Mouse (Mus musculus): ENCODE data around the gene Tssk2. TPM values are rescaled to one million over a fixed set of nuclear protein-coding genes. Genes with fewer than 3 reads are reported as not detected.

Gene Tssk2
- 0.05 and 0.27 TPM in 2 replicates for polyA plus RNA-seq (2012; rRNA removed)

DNA sequence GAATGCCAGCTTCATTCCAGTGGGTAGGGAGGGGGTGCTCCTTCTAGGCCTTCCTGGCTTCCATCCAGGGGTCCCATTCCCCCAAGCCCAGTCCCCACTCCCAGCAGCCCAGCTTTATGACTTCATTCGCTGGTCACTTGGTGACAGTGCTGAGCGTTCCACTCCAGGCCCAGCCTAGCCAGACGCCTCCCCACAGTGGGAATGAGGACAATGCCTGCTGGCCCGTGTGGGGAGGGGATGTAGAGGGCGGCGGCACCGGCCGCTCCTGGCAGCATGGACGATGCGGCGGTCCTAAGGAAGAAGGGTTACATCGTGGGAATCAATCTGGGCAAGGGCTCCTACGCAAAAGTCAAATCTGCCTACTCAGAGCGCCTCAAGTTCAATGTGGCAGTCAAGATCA is at the start of gene Tssk2, which contains the start of gene Dgcr2:
Gene Tssk2 (plus strand): TSS at position 176 of the 400 bp plus-strand sequence.
Gene Dgcr2 (minus strand): TSS at position 101 of the 400 bp plus-strand sequence.
- no peak within 1 kb of the TSS for H3K27ac ChIP-seq (ENCODE audit: insufficient read depth, low read depth, low read length)
- no peak within 1 kb of the TSS for H3K4me3 ChIP-seq (ENCODE audit: insufficient read depth, low read depth, low read length)
- peaks cover 2% of the 10 kb centered on the region for H3K36me3 ChIP-seq (ENCODE audit: control insufficient read depth, insufficient read depth, low read length)
- TF ChIP-seq POLR2A (IDR thresholded peaks at IDR 0.05; ENCODE audit: low read depth, low read length): no peak
- TF ChIP-seq CTCF (conservative IDR thresholded peaks at IDR 0.05; ENCODE audit: insufficient read depth, insufficient read length, low read depth, low read length): no peak
- DNase-seq: no peak
- no peaks in the 10 kb centered on the region for H3K27me3 ChIP-seq (replicated peaks; ENCODE audit: control insufficient read depth, insufficient read depth, low read length)
- H3K4me1 ChIP-seq (ENCODE audit: control insufficient read depth, insufficient read depth, low read length): no peaks in the 10 kb centered on the region; the same call in 1 of the 2 replicates
- 91% methylated on average over 14 of the region's 14 CpGs for WGBS

DNA sequence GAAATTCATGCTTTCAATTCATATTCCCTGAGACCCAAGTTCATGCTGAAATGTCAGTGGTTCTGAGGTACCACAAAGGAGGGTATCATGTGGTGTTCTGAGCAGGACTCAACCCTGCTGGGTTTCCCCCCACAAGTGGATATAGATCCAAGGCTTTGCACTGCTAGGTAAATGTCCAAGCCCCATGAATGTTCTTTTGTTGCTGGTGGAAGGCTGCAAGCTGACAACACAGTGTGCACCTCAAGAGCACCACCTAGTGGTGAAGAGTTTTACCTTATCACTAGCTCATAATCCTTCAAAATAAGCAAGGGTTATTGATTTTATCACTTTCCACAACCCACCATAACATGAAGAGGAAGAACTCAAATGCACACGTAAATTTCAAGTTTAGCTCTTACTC is 49.5 kb upstream of the Tssk2 start:
- TF ChIP-seq CTCF (conservative IDR thresholded peaks at IDR 0.05; ENCODE audit: insufficient read depth, insufficient read length, low read depth, low read length) (peak; percentile 70), POLR2A (IDR thresholded peaks at IDR 0.05; ENCODE audit: low read depth, low read length) (no peak)
- H3K4me3 ChIP-seq (ENCODE audit: insufficient read depth, low read depth, low read length): no peak overlapping the region
- H3K36me3 ChIP-seq (ENCODE audit: control insufficient read depth, insufficient read depth, low read length): peaks cover 4% of the 10 kb centered on the region; the same call in 1 of the 2 replicates
- 32% methylated on average over 1 of the region's 1 CpGs for WGBS
- no peaks in the 10 kb centered on the region for H3K4me1 ChIP-seq (ENCODE audit: control insufficient read depth, insufficient read depth, low read length)
- no peak overlapping the region for H3K27ac ChIP-seq (ENCODE audit: insufficient read depth, low read depth, low read length)
- no peaks in the 10 kb centered on the region for H3K27me3 ChIP-seq (replicated peaks; ENCODE audit: control insufficient read depth, insufficient read depth, low read length)
- peak; percentile 57 for DNase-seq

DNA sequence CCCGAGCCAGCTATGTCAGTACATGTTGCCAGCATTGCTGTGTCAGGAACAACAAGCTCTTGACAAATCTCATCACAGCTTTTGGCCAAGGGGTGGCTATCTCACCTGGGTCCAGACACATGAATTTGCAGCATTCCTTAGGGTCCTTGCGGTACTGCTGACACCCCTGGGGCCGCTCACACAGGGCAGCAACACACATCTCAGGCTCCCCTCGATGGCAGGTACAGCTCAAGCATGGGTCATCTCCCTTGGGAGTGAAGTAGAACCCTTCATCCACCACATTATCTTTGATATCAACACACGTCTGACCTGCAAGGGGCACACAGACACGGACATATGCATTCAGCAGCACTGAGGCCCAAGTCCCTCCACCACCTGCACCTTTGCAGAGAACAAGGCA is 49.0 kb upstream of the Tssk2 start:
- H3K36me3 ChIP-seq (ENCODE audit: control insufficient read depth, insufficient read depth, low read length): peaks cover 4% of the 10 kb centered on the region; the same call in 1 of the 2 replicates
- 87% methylated on average over 6 of the region's 6 CpGs for WGBS
- DNase-seq: no peak

DNA sequence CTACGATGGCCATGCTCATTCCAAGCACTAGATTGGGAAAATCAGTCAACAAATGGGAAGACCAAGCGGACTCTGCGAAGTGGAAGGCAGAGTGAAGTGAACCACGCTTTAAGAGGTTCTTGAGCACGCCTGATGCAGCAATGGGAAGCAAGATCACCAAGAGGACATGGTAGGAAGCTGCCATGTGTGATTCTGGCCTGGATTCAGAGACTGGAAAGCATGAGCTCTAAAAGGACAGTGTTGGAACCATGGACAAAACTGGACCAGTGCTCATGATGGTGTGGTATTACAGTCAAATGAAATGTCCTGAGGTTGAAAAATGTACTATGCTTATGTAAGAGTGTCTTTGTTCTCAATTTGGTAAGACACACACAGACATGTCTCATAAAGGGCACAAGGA is 47.1 kb upstream of the Tssk2 start:
- H3K27ac ChIP-seq (ENCODE audit: insufficient read depth, low read depth, low read length): no peak overlapping the region
- no peak for DNase-seq
- no peaks in the 10 kb centered on the region for H3K27me3 ChIP-seq (replicated peaks; ENCODE audit: control insufficient read depth, insufficient read depth, low read length)
- H3K4me3 ChIP-seq (ENCODE audit: insufficient read depth, low read depth, low read length): no peak overlapping the region
- H3K4me1 ChIP-seq (ENCODE audit: control insufficient read depth, insufficient read depth, low read length): no peaks in the 10 kb centered on the region
- H3K36me3 ChIP-seq (ENCODE audit: control insufficient read depth, insufficient read depth, low read length): peaks cover 4% of the 10 kb centered on the region; the same call in 1 of the 2 replicates
- TF ChIP-seq CTCF (conservative IDR thresholded peaks at IDR 0.05; ENCODE audit: insufficient read depth, insufficient read length, low read depth, low read length): no peak
- no peak for TF ChIP-seq POLR2A (IDR thresholded peaks at IDR 0.05; ENCODE audit: low read depth, low read length)
- WGBS: 96% methylated on average over 5 of the region's 5 CpGs

More for the DNA sequence above, 49.0 kb upstream of the Tssk2 start:
- Histone ChIP-seq H3K27ac (ENCODE audit: insufficient read depth, low read depth, low read length) (no peak overlapping the region), H3K4me3 (ENCODE audit: insufficient read depth, low read depth, low read length) (no peak overlapping the region), H3K27me3 (replicated peaks; ENCODE audit: control insufficient read depth, insufficient read depth, low read length) (no peaks in the 10 kb centered on the region), H3K4me1 (ENCODE audit: control insufficient read depth, insufficient read depth, low read length) (no peaks in the 10 kb centered on the region)
- TF ChIP-seq POLR2A (IDR thresholded peaks at IDR 0.05; ENCODE audit: low read depth, low read length) (no peak), CTCF (conservative IDR thresholded peaks at IDR 0.05; ENCODE audit: insufficient read depth, insufficient read length, low read depth, low read length) (no peak)

DNA sequence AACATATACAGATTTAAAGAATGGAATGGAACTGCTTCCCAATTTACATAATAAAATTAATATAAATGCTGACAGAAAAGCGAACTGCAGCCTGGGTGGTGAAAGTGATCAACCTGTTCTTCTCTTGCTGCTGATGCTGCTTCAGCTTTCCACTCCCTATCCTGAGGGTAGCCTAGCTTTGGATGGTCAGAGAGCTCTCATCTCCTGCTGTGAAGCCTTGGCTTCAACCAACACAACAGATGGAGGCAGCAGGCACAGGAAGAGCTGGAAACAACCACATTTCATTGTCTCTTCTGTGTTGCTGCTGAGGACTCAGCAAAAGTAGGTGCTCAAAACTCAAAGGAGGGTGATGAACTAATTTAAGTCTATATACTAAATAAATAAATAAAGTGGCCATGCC is 46.6 kb upstream of the Tssk2 start:
- 97% methylated on average over 1 of the region's 1 CpGs for WGBS
- Histone ChIP-seq H3K4me3 (ENCODE audit: insufficient read depth, low read depth, low read length) (no peak overlapping the region), H3K27me3 (replicated peaks; ENCODE audit: control insufficient read depth, insufficient read depth, low read length) (no peaks in the 10 kb centered on the region), H3K36me3 (ENCODE audit: control insufficient read depth, insufficient read depth, low read length) (peaks cover 2% of the 10 kb centered on the region; the same call in 1 of the 2 replicates), H3K4me1 (ENCODE audit: control insufficient read depth, insufficient read depth, low read length) (no peaks in the 10 kb centered on the region), H3K27ac (ENCODE audit: insufficient read depth, low read depth, low read length) (no peak overlapping the region)
- TF ChIP-seq CTCF (conservative IDR thresholded peaks at IDR 0.05; ENCODE audit: insufficient read depth, insufficient read length, low read depth, low read length): no peak
- TF ChIP-seq POLR2A (IDR thresholded peaks at IDR 0.05; ENCODE audit: low read depth, low read length): no peak
- DNase-seq: no peak

DNA sequence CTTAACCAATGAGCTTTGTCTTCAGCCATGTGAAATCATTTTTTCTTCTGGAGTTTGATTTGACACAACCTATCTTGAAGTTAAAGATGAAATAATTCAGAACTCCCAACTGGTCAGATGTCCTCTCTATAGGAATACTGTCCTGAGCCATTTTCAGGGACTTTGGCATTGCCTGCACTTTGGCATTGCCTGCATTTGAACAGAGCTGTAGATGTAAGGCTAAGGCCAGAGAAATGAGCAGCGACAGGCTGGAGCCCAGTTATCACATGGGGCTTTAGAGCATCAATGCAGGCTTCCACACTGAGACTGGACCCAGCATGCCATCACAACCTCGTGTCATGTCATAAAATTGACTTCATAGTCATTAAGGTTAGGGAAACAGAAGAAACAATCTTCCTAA is 45.2 kb upstream of the Tssk2 start:
- no peak for TF ChIP-seq POLR2A (IDR thresholded peaks at IDR 0.05; ENCODE audit: low read depth, low read length)
- TF ChIP-seq CTCF (conservative IDR thresholded peaks at IDR 0.05; ENCODE audit: insufficient read depth, insufficient read length, low read depth, low read length): no peak
- Histone ChIP-seq H3K4me3 (ENCODE audit: insufficient read depth, low read depth, low read length) (no peak overlapping the region), H3K27ac (ENCODE audit: insufficient read depth, low read depth, low read length) (no peak overlapping the region), H3K4me1 (ENCODE audit: control insufficient read depth, insufficient read depth, low read length) (no peaks in the 10 kb centered on the region), H3K36me3 (ENCODE audit: control insufficient read depth, insufficient read depth, low read length) (peaks cover 2% of the 10 kb centered on the region; the same call in 1 of the 2 replicates), H3K27me3 (replicated peaks; ENCODE audit: control insufficient read depth, insufficient read depth, low read length) (no peaks in the 10 kb centered on the region)
- 88% methylated on average over 2 of the region's 2 CpGs for WGBS
- DNase-seq: no peak

DNA sequence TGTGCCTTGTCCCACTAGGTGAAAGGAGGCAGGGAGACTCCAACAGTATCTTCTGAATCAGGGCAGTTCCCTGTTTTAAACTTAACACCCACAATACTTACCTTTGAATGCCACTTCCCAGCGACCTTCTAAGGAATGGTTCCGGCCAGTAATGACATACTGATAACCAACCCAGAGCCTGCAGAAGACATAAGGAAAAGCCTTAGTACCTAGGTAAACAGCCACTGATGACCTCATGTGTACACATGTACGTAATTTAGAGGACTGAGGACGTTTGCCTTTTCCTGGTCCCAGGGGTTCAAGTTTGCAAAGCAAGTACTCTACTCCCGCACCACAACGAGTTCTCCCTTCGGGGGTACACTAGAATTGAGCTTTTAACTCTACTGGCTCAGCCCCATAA is 41.3 kb upstream of the Tssk2 start:
- DNase-seq: no peak
- Histone ChIP-seq H3K27me3 (replicated peaks; ENCODE audit: control insufficient read depth, insufficient read depth, low read length) (no peaks in the 10 kb centered on the region), H3K4me1 (ENCODE audit: control insufficient read depth, insufficient read depth, low read length) (no peaks in the 10 kb centered on the region), H3K36me3 (ENCODE audit: control insufficient read depth, insufficient read depth, low read length) (no peaks in the 10 kb centered on the region), H3K27ac (ENCODE audit: insufficient read depth, low read depth, low read length) (no peak overlapping the region), H3K4me3 (ENCODE audit: insufficient read depth, low read depth, low read length) (no peak overlapping the region)
- WGBS: 90% methylated on average over 7 of the region's 7 CpGs
- TF ChIP-seq CTCF (conservative IDR thresholded peaks at IDR 0.05; ENCODE audit: insufficient read depth, insufficient read length, low read depth, low read length) (no peak), POLR2A (IDR thresholded peaks at IDR 0.05; ENCODE audit: low read depth, low read length) (no peak)

Measured in kidney, adult 2 months (tissue).